Mouse (Mus musculus) hindbrain, embryonic 12.5 days (tissue): ENCODE results near the gene Ppa1. TPM values are rescaled to one million over a fixed set of nuclear protein-coding genes. Genes with fewer than 3 reads are reported as not detected.
A peak's percentile ranks its signal among the peaks of the same experiment; 100 is the strongest.

Source experiments
- ATAC-seq: fragments of 200-750 bp; cut with Nextera tagmentation; 2 replicates; pipeline ENCODE4 v1.8.0; 2017; ENCODE audit warnings: moderate TSS enrichment; ENCODE audit not compliant: low FRiP score
- H3K27ac ChIP-seq: fragments of 300-500 bp; sonication (generic); 2 replicates; pipeline ENCODE4 v1.5.1; 2016; ENCODE audit warnings: mild to moderate bottlenecking
- H3K27me3 ChIP-seq: fragments of 300-500 bp; sonication (generic); 2 replicates; pipeline ENCODE4 v1.6.1; 2016; ENCODE audit warnings: mild to moderate bottlenecking
- H3K36me3 ChIP-seq: fragments of 300-500 bp; sonication (generic); 2 replicates; pipeline ENCODE4 v1.6.1; 2016; ENCODE audit warnings: mild to moderate bottlenecking
- H3K4me1 ChIP-seq: fragments of 300-500 bp; sonication (generic); 2 replicates; pipeline ENCODE4 v1.6.1; 2016
- H3K4me2 ChIP-seq: fragments of 300-500 bp; sonication (generic); replicated peaks from 2 replicates; pipeline ENCODE4 v1.6.1; 2016; ENCODE audit warnings: mild to moderate bottlenecking
- H3K4me3 ChIP-seq: fragments of 300-500 bp; sonication (generic); 2 replicates; pipeline ENCODE4 v1.5.1; 2016; ENCODE audit warnings: mild to moderate bottlenecking
- H3K9ac ChIP-seq: fragments of 300-500 bp; sonication (generic); 2 replicates; pipeline ENCODE4 v1.6.1; 2016; ENCODE audit warnings: mild to moderate bottlenecking, moderate library complexity
- H3K9me3 ChIP-seq: fragments of 300-500 bp; sonication (generic); replicated peaks from 2 replicates; pipeline ENCODE4 v1.6.1; 2016; ENCODE audit warnings: mild to moderate bottlenecking
- WGBS: fragments of 180-500 bp; shearing (Covaris S2); methylation state at CpG from one replicate; pipeline ENCODE4 v1.1.7; 2016; 5-methylcytosine and 5-hydroxymethylcytosine counted together
- polyA plus RNA-seq: library from polyadenylated mRNA; unstranded; fragments of >200 nt; fragmentation: Nextera tagmentation; extraction: Ambion mirVana; gene quantifications from 2 replicates; pipeline ENCODE4 v1.2.1, GENCODE M21; 2016

Ppa1 gene
- polyA plus RNA-seq, 1 experiment from 2014 or later = 193 TPM

DNA sequence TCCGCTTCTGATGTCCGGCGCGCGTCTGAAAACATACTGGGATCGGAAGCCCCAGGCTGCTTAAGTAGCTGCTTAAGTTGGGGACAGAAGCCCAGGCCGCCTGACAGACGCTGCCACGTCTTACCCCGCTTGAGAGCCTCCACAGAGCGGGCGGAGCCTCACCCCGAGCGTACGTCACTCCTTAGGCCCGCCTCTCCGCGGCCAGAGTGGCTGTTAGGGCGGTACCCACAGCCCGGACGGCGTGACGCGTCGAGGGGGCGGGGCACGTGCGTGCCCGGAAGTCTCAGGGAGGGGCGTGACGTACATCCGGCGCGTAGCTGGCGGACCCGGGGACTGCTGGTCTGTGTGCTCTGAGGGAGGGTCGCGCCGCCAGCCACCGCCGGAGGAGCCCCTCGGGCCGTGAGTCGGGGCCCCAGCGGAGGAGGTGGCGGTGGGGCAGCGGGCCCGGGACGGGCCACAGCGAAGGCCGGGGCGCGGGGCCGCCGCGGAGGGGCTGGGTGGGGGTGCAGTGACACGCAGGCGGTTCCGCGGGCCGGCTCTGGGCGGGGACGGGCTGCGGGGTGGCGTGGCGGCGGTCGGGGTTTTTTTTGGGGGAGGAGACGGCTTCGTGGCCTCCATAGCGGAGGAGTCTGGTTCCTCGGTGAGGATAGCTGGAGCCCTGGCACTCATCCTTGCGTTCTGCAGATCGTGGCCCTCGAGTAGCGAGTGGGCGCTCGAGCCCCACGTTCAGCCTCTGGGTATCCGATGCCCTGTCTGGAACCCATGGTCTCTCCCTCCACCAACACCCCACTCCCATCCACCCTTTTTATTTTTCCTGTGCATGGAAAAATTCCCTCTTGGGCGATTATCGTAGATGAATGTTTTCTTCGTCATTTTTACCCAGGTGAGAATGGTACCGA is 31.9 kb downstream of the Ppa1 start, which contains the start of gene Sar1a:
Gene Sar1a, plus strand, starts transcription at position 285 of the 899 bp plus-strand sequence.
- H3K4me3 ChIP-seq = peak within 1 kb of the TSS; percentile 98
- ATAC-seq = peak; percentile 100
- H3K9ac ChIP-seq = peak within 1 kb of the TSS; percentile 99
- H3K9me3 ChIP-seq = no peaks in the 10 kb centered on the region
- peak within 1 kb of the TSS; percentile 93 for H3K4me2 ChIP-seq
- H3K36me3 ChIP-seq = peaks cover 9% of the 10 kb centered on the region
- H3K27ac ChIP-seq = peak within 1 kb of the TSS; percentile 83
- H3K4me1 ChIP-seq = peaks cover 16% of the 10 kb centered on the region
- H3K27me3 ChIP-seq = no peaks in the 10 kb centered on the region
- under 1% methylated on average over 65 of the region's 84 CpGs for WGBS

DNA sequence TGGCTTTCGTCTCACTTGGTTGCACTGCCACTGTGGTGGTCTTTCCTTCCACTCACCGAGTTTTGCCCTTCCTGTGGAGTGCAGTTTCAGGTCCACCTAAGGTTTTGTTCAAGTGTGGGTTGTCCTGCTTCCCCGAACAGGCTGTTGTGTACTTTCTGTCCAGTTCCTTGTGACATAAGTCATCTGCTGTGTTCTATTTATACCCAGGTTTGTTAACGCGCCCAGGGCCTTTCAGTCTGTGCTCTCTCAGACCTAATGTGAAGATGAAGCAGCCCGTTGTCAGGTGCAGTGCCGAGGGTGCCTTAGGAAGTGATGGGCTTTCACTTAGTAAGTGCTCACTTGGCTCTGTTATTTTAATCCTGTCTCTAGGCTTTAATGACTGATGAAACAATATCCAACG is 41.1 kb downstream of the Ppa1 start:
- no peak overlapping the region for H3K4me2 ChIP-seq
- ATAC-seq = no peak
- no peaks in the 10 kb centered on the region for H3K9me3 ChIP-seq
- peaks cover 82% of the 10 kb centered on the region for H3K36me3 ChIP-seq
- no peak overlapping the region for H3K27ac ChIP-seq
- no peak overlapping the region for H3K4me3 ChIP-seq
- no peak overlapping the region for H3K9ac ChIP-seq
- H3K4me1 ChIP-seq = no peaks in the 10 kb centered on the region
- WGBS = 92% methylated on average over 8 of the region's 8 CpGs
- H3K27me3 ChIP-seq = no peaks in the 10 kb centered on the region

DNA sequence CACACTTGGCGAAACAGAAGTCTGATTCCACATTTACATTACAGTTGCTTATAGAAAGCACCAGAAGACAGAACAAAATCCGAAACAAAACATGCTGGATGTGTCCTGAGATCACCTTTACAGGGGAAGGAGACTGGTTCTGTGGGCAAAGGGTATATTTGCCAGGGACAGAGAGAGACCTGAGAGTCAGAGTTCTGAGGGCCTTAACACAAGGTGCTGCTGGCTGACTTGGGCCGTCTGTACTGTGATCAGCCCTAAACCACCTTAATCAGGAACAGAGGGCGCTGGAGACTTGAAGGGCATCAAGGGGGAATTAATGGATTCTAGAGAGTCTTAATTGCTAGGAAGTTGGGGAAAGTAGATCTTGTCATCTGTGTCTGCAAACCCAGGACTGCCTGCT is 45.2 kb downstream of the Ppa1 start:
- 79% methylated on average over 4 of the region's 4 CpGs for WGBS
- Histone ChIP-seq H3K4me3 (no peak overlapping the region), H3K4me2 (no peak overlapping the region), H3K9ac (no peak overlapping the region), H3K4me1 (peaks cover 20% of the 10 kb centered on the region), H3K27me3 (0 out of 2 replicates have a peak, but pooled peaks cover 4% of the 10 kb centered on the region), H3K9me3 (no peaks in the 10 kb centered on the region), H3K36me3 (peaks cover 53% of the 10 kb centered on the region), H3K27ac (no peak overlapping the region)
- ATAC-seq = no peak

DNA sequence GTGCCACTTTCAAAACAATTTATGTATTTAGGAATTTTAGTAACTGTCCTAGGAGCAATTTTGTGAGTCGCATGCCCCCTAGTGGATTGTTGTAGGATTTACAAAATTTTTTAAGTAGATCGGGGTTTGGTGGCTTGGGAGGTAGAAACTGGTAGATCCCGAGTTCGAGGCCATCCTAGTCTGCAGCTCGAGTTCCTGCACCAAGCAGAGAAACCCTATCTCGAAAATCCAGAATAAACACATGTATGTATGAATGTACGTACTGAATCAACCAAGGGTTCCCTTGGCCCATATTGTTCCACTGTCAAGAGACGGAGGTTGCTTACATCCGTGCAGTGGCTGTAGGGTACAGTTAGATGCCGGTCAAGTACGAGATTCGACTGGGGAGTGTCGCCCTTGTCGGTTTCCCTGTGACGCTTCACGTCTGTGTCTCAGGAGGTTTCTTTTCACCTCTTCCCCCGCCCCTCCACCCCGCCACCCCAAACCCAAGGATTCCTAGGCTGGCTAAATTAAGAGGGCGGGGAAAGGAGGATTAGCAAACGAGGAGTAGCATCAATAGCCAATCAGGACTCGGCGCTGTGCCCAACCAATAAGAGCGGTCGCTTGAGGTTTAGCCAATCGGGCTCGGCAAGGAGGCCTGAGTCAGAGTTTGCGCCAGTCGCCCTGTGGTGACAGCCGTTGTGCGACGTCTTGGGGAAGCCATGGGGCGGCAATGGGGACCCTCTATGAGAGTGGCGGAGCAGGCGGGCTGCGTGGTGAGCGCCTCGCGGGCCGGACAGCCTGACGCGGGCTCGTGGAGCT is 46.7 kb downstream of the Ppa1 start, which contains the start of gene Tysnd1:
Gene Tysnd1, plus strand, starts transcription at position 645 of the 801 bp plus-strand sequence.
- H3K27ac ChIP-seq = peak within 1 kb of the TSS; percentile 48
- 0 out of 2 replicates have a peak, but pooled peaks cover 4% of the 10 kb centered on the region for H3K27me3 ChIP-seq
- peaks cover 46% of the 10 kb centered on the region for H3K36me3 ChIP-seq
- peaks cover 20% of the 10 kb centered on the region for H3K4me1 ChIP-seq
- H3K4me2 ChIP-seq = peak within 1 kb of the TSS; percentile 100
- no peaks in the 10 kb centered on the region for H3K9me3 ChIP-seq
- ATAC-seq = peak; percentile 97
- H3K9ac ChIP-seq = peak within 1 kb of the TSS; percentile 82
- WGBS = 1% methylated on average over 42 of the region's 42 CpGs
- H3K4me3 ChIP-seq = peak within 1 kb of the TSS; percentile 96

DNA sequence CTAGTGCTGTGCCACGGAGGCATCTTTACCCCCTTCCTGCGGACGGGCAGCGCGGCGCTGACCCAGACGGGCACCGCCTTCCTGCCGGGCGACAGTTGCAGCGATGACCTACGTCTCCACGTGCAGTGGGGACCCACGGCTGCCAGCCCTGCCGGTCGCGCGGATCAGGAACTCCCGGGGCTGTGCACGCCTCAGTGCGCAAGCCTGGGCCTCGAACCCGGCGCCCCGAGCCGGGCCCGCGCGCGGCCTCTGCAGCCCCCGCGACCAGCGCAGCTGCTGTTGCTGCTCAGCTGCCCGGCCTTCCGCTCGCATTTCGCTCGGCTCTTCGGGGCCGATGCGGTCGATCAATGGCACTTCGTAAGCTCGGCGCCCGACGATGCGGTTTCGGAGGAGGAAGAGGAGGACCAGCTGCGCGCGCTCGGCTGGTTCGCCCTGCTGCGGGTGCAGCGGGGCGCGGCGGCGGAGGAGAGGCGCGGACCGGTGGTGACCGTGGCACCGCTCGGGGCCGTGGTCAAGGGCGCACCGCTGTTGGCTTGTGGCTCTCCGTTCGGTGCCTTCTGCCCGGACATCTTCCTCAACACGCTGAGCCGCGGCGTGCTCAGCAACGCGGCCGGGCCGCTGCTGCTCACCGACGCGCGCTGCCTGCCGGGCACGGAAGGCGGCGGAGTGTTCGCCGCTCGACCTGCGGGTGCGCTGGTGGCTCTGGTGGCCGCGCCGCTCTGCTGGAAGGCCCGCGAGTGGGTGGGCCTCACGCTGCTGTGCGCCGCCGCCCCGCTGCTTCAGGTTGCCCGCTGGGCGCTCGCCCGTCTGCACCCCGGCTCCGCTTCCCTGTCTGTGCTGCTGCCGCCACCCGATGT is 47.6 kb downstream of the Ppa1 start:
- H3K27ac ChIP-seq = peak overlapping the region; percentile 48
- H3K36me3 ChIP-seq = peaks cover 38% of the 10 kb centered on the region

DNA sequence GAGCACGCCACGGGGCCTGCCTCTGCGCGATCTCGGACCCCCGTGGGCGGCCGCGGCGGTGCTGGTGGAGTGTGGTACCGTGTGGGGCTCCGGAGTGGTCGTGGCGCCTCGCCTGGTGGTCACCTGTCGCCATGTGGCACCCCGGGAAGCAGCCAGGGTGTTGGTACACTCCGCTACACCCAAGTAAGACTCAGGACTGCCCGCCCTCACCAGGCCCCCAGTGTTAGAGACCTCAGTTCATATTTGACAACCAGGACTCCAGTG is 48.1 kb downstream of the Ppa1 start:
- no peak for ATAC-seq
- H3K9me3 ChIP-seq = no peaks in the 10 kb centered on the region
- H3K36me3 ChIP-seq = peaks cover 36% of the 10 kb centered on the region
- no peak overlapping the region for H3K27ac ChIP-seq
- H3K9ac ChIP-seq = peak overlapping the region; percentile 82
- peak overlapping the region; percentile 96 for H3K4me3 ChIP-seq
- H3K4me1 ChIP-seq = peaks cover 20% of the 10 kb centered on the region
- H3K4me2 ChIP-seq = peak overlapping the region; percentile 100
- WGBS = 12% methylated on average over 18 of the region's 19 CpGs
- 0 out of 2 replicates have a peak, but pooled peaks cover 4% of the 10 kb centered on the region for H3K27me3 ChIP-seq

More for the DNA sequence above, 47.6 kb downstream of the Ppa1 start:
- WGBS = under 1% methylated on average over 109 of the region's 111 CpGs
- Histone ChIP-seq H3K9ac (peak overlapping the region; percentile 82), H3K9me3 (no peaks in the 10 kb centered on the region), H3K4me1 (peaks cover 20% of the 10 kb centered on the region), H3K4me2 (peak overlapping the region; percentile 100), H3K4me3 (peak overlapping the region; percentile 96), H3K27me3 (0 out of 2 replicates have a peak, but pooled peaks cover 4% of the 10 kb centered on the region)
- ATAC-seq = peak; percentile 63; the same call in 1 of the 2 replicates

DNA sequence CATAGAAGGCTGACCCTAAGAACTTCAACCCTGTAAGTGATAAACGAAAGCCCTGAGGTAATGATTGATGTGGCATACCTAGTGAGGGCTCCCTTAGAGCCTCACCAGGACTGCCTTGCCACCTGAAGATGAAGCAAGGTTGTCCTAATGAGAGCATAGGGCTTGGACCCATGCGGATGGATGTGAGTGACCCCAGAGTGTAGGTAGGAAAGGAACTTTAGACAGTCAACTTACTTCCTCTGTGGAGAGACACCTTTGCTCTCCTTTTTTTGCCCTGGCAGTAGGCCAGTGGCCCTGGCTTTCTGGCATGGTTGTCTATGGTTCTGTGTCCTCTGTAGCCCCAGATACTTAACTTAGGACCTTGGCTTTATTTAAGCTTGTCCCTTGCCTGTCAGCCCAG is 48.7 kb downstream of the Ppa1 start:
- ATAC-seq = no peak
- H3K4me3 ChIP-seq = peak overlapping the region; percentile 96
- peak overlapping the region; percentile 100 for H3K4me2 ChIP-seq
- peak overlapping the region; percentile 82 for H3K9ac ChIP-seq
- 0 out of 2 replicates have a peak, but pooled peaks cover 4% of the 10 kb centered on the region for H3K27me3 ChIP-seq
- peaks cover 20% of the 10 kb centered on the region for H3K4me1 ChIP-seq
- H3K9me3 ChIP-seq = no peaks in the 10 kb centered on the region
- H3K36me3 ChIP-seq = peaks cover 36% of the 10 kb centered on the region
- no peak overlapping the region for H3K27ac ChIP-seq
- WGBS = 89% methylated on average over 2 of the region's 2 CpGs

DNA sequence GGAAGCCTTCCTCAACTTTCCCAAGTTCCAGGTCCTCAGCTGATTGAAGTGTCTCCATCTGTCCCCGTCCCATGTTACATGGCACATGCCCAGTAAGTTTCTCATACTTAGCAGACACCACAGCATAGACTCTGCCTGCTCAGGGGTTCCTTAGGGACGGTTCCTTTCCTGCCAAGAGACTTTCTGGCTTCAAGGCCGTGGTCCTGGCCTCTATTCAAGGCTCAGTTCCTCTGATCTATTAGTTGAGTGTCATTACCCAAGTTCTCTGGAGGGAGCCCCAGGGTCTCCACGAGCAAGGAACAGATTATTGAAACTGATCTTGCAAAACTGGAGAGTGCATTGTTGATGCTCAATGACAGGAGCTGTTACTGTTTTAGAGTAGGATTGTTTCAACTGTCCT is 56.3 kb downstream of the Ppa1 start:
- H3K4me2 ChIP-seq = no peak overlapping the region
- ATAC-seq = no peak
- no peak overlapping the region for H3K4me3 ChIP-seq
- H3K4me1 ChIP-seq = no peaks in the 10 kb centered on the region
- H3K36me3 ChIP-seq = peaks cover 39% of the 10 kb centered on the region
- H3K27ac ChIP-seq = no peak overlapping the region
- H3K27me3 ChIP-seq = no peaks in the 10 kb centered on the region
- H3K9me3 ChIP-seq = no peaks in the 10 kb centered on the region
- H3K9ac ChIP-seq = no peak overlapping the region
- 86% methylated on average over 4 of the region's 4 CpGs for WGBS

DNA sequence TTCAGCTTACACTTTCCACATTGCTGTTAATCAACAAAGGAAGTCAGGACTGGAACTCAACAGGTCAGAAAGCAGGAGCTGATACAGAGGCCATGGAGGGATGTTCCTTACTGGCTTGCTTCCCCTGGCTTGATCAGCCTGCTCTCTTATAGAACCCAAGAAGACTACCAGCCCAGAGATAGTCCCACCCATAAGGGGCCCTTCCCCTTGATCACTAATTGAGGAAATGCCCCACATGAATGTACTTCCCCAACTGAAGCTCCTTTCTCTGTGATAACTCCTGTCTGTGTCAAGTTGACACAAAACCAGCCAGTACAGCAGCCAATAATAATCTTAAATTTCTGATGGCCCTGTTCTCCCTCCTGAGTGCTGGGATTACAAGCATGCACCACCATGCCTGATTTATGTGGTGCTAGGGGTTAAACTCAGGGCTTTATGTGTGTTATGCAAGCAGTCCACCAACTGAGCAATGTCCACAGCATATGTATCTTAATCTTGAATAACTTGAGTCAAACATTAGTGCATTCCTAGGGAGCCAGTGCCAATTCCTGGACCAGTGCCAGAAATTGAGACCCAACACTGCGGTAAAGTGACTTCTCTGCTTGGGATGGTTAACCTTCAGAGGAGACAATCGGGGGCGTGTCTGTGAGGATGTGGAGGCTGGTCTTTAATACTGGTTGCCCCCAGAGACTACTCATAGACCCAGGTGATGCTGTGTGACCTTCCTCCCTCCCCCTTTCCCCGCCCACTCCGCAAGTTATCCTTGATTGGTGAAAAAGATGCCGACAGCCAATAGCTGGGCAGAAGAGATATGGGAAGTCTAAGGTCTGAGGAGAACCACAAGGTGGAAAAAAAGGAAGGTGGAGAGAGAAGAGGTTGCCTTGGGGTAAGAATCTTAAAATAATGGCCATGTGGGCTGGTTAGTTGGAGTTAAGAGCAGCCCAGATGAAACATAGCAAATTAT is 58.3 kb downstream of the Ppa1 start:
- no peak for ATAC-seq
- no peak overlapping the region for H3K4me3 ChIP-seq
- WGBS = 72% methylated on average over 6 of the region's 6 CpGs
- no peak overlapping the region for H3K27ac ChIP-seq
- no peaks in the 10 kb centered on the region for H3K9me3 ChIP-seq
- peaks cover 30% of the 10 kb centered on the region for H3K36me3 ChIP-seq
- no peak overlapping the region for H3K4me2 ChIP-seq
- H3K4me1 ChIP-seq = no peaks in the 10 kb centered on the region
- H3K27me3 ChIP-seq = no peaks in the 10 kb centered on the region
- no peak overlapping the region for H3K9ac ChIP-seq

DNA sequence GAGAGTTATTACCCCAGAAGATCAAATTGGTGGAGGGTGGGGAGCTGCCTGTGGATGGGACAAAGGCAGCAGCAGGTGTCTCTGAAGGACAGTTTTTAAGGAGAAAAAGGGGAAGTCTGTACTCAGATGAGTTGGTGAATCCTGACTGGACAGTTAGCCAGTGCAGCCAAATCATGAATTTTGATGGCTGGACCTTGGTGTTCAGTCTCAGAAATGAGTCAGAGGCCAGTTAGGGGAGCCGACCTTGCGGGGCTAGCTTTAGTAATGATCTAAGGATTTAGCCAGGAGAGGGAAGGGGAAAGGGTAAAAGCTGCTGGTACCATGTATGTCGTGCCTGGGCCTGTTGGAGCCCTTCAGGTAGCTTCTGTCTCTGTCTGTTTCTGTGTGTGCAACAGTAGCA is 65.2 kb downstream of the Ppa1 start:
- no peak for ATAC-seq
- 72% methylated on average over 3 of the region's 3 CpGs for WGBS
- Histone ChIP-seq H3K4me1 (peaks cover 11% of the 10 kb centered on the region), H3K9ac (no peak overlapping the region), H3K9me3 (no peaks in the 10 kb centered on the region), H3K27ac (no peak overlapping the region), H3K36me3 (no peaks in the 10 kb centered on the region), H3K4me3 (no peak overlapping the region), H3K4me2 (no peak overlapping the region), H3K27me3 (peaks cover 27% of the 10 kb centered on the region)

DNA sequence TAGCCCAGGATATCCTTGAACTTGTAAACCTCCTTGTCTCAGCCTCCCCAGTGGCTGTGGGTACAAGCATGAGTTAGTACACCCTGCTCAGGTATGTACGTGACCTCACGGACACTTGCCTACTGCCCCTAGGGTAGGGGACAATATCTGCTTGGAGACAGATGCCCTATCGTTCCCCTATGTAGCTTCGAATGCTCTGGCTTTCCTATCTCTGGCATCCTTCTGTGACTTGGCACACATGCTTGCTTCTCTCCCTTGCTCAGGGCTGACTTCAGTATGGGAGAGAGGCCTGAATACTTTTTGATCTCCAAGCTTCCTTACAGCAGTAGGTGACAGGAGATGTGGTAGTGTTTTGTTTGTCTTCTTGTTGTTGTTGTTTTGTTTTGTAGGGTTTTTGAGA is 65.8 kb downstream of the Ppa1 start:
- H3K27ac ChIP-seq = no peak overlapping the region
- H3K9ac ChIP-seq = no peak overlapping the region
- peaks cover 27% of the 10 kb centered on the region for H3K27me3 ChIP-seq
- WGBS = 95% methylated on average over 4 of the region's 4 CpGs
- no peaks in the 10 kb centered on the region for H3K9me3 ChIP-seq
- no peak overlapping the region for H3K4me3 ChIP-seq
- H3K36me3 ChIP-seq = no peaks in the 10 kb centered on the region
- ATAC-seq = no peak
- peaks cover 11% of the 10 kb centered on the region for H3K4me1 ChIP-seq
- no peak overlapping the region for H3K4me2 ChIP-seq
